Mouse (Mus musculus) testis, adult 2 months (tissue): ENCODE data around the gene Recql5.

Experiments
- CTCF ChIP-seq: fragments of 200-500 bp; IDR thresholded peaks from 2 replicates; pipeline ENCODE4 v1.5.1; 2012; ENCODE audit warnings: low read depth, mild to moderate bottlenecking, inconsistent platforms, low read length, moderate library complexity; ENCODE audit not compliant: control insufficient read depth, insufficient read depth, insufficient replicate concordance
- POLR2A ChIP-seq: fragments of 200-500 bp; IDR thresholded peaks from 2 replicates; pipeline ENCODE4 v1.6.1; 2012; ENCODE audit warnings: low read depth, mild to moderate bottlenecking, inconsistent platforms, low read length, moderate library complexity; ENCODE audit not compliant: control insufficient read depth

GRCm38 (mm10) chr11:115916579-115916978, 16.7 kb downstream of the Recql5 start:
- no peak for TF ChIP-seq POLR2A
- TF ChIP-seq CTCF, result no peak
